Comparison of ENCODE assay signal across 9 mouse cellular contexts in the genomic region with DNA sequence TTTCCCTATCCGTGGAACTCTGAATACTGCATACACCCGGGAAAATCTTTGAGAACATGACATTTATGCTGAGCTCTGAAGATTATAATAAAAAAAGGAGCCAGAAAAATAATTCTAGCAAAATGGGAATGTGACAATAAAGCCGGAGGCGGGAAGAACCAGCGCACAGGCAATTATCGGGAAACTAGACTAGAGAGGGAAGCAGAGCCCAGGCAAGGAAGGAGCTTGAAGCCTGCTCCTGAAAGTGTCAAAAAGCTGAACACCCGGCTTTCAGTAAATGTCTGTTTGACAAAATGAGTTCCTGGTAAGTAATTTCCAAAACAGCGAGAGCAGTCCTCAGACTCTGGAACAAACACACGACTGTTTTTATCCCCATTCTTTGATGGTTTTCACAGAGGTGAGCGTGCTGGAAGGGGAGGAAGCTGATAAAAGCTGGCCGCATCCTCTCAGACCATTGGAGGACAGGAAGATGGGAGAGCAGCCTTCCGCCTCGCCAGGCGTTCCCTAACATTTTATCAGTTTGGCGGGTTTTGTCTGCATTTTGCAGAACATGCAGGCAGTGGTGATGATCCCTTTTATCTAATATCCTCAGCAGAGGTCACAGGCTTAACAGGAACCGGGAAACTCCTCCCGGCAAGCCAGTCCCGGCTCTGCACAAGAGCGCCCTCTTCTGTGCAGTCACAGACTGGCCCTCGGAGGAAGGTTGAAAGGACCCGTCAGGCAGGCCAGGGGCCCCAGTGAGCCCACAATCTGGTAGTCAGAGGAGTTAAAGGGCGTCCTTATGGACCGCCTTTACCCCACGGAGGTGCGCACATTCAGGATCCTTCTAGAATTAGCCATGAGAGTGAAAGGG.
DNase-seq lines count a peak whose midpoint lies in the region; ATAC-seq and TF ChIP-seq lines count a peak whose summit lies in the region.
"Had no signal": no experiment of that assay in that cellular context is flagged by ENCODE, and none has a peak within 500 bp of the region (broad histone marks: within the 10 kb centered on the region; RNA-seq: fewer than 3 reads in every experiment).

No protein-coding gene starts in this region.

- no peak overlapping the region for H3K27ac ChIP-seq in CH12.LX (ENCODE audit: insufficient read depth, low read depth)
- no peak overlapping the region for H3K27ac ChIP-seq in forebrain, postnatal 0 days (ENCODE audit: low read depth, low read length)
- H3K27ac ChIP-seq in olfactory bulb, adult 2 months (ENCODE audit: insufficient read depth, low read depth, low read length), result no peak overlapping the region

- peak; percentile 76; the same call in 1 of the 2 replicates for ATAC-seq in forebrain, postnatal 0 days

- peak; percentile 76 for TF ChIP-seq RAD21 in CH12.LX (IDR thresholded peaks at IDR 0.05; ENCODE audit: low read depth, low read length)

- dilution Hi-C loops in CH12.LX (cut with MboI; ENCODE audit: extremely low pct_ligation_motif_present, extremely low pct_unique_long_range_greater_than_20kb, low sequenced_read_pairs), result no loop called here

- H3K79me2 ChIP-seq in CH12.LX (replicated peaks; ENCODE audit: control insufficient read depth, extremely low read depth, insufficient read depth, poor library complexity, severe bottlenecking), result no peaks in the 10 kb centered on the region

- no peaks in the 10 kb centered on the region for H3K27me3 ChIP-seq in CH12.LX (replicated peaks)
- no peaks in the 10 kb centered on the region for H3K27me3 ChIP-seq in forebrain, postnatal 0 days (ENCODE audit: insufficient read depth, low read length)

- H3K9me3 ChIP-seq in CH12.LX (replicated peaks; ENCODE audit: low read length), result no peaks in the 10 kb centered on the region
- no peaks in the 10 kb centered on the region for H3K9me3 ChIP-seq in forebrain, postnatal 0 days (ENCODE audit: low read length)

- 14% methylated on average over 25 of the region's 25 CpGs for WGBS in forebrain, postnatal 0 days
- WGBS in olfactory bulb, adult 2 months, result 16% methylated on average over 25 of the region's 25 CpGs

- H3K4me3 ChIP-seq in CH12.LX (replicated peaks in 1 of 3; ENCODE audit: low read depth in 2 of 3, low read length in 2 of 3, poor library complexity in 1 of 3), result no peak overlapping the region
- peak overlapping the region; percentile 29 for H3K4me3 ChIP-seq in forebrain, postnatal 0 days (ENCODE audit: low read depth, low read length)
- peak overlapping the region; percentile 33 for H3K4me3 ChIP-seq in olfactory bulb, adult 2 months (ENCODE audit: insufficient read depth, low read depth, low read length)
- H3K4me3 ChIP-seq: erythroblast, embryonic 14.5 days had no signal

- peak; percentile 62 for DNase-seq in CH12.LX (ENCODE audit: extremely low read depth)
- peak; percentile 51 for DNase-seq in cerebellum, adult 11 months
- DNase-seq in forebrain, postnatal 0 days, result peak; percentile 78
- DNase-seq in heart, postnatal 36 days, result peak; percentile 76 to 83
- DNase-seq in layer of hippocampus, adult 11-12 months (ENCODE audit: low spot score), result peak; percentile 74
- peak; percentile 52 to 62 for DNase-seq in lung, adult 18-20 months
- DNase-seq in testis, postnatal 14 days (ENCODE audit: low spot score), result peak; percentile 44

- H3K4me1 ChIP-seq in CH12.LX (ENCODE audit: control insufficient read depth in 1 of 2, insufficient read depth in 2 of 2), result peaks cover 0 to 32% of the 10 kb centered on the region in 2 experiments; a peak in 2 of 4 replicates
- no peaks in the 10 kb centered on the region for H3K4me1 ChIP-seq in forebrain, postnatal 0 days (ENCODE audit: insufficient read depth)
- peaks cover 3% of the 10 kb centered on the region; the same call in 1 of the 2 replicates for H3K4me1 ChIP-seq in olfactory bulb, adult 2 months (ENCODE audit: control insufficient read depth, insufficient read depth, low read length)

- H3K4me2 ChIP-seq in CH12.LX (ENCODE audit: insufficient read depth, low read depth, poor library complexity, severe bottlenecking), result no peak overlapping the region
- H3K4me2 ChIP-seq in forebrain, postnatal 0 days (ENCODE audit: low read depth), result peak overlapping the region; percentile 53

- H3K9ac ChIP-seq in CH12.LX (ENCODE audit: insufficient read depth, low read depth), result no peak overlapping the region
- peak overlapping the region; percentile 25; the same call in 1 of the 2 replicates for H3K9ac ChIP-seq in forebrain, postnatal 0 days

- TF ChIP-seq POLR2A in CH12.LX (IDR thresholded peaks at IDR 0.05; ENCODE audit: low read depth, low read length), result no peak
- no peak for TF ChIP-seq POLR2A in olfactory bulb, adult 2 months (IDR thresholded peaks at IDR 0.05; ENCODE audit: insufficient read depth, low read depth, low read length)

- intact Hi-C loops in heart, postnatal 36 days (cut with DNase I), result loop anchor here (5.0 kb wide), 2 partner anchors 203 to 383 kb away; a partner anchor contains a TSS

- in situ Hi-C loops in CH12.LX (cut with MboI; ENCODE audit: low pct_ligation_motif_present, low pct_unique_long_range_greater_than_20kb, low sequenced_read_pairs), result loop anchor here (25.0 kb wide), 1 partner anchor 198 kb away; a partner anchor contains a TSS

- no peaks in the 10 kb centered on the region for H3K36me3 ChIP-seq in CH12.LX (replicated peaks in 1 of 2; ENCODE audit: control insufficient read depth in 1 of 2, insufficient read depth in 1 of 2, low read length in 1 of 2)
- no peaks in the 10 kb centered on the region for H3K36me3 ChIP-seq in forebrain, postnatal 0 days (ENCODE audit: insufficient read depth)

- TF ChIP-seq EP300 in CH12.LX (IDR thresholded peaks at IDR 0.05; ENCODE audit: low read length), result no peak

- peak; percentile 25 to 77; a peak in 3 of 4 replicates for TF ChIP-seq CTCF in CH12.LX (conservative IDR thresholded peaks at IDR 0.05 in 1 of 2, IDR thresholded peaks at IDR 0.05 in 1 of 2; ENCODE audit: low read depth in 2 of 2, low read length in 2 of 2)
- TF ChIP-seq CTCF in forebrain, postnatal 0 days (IDR thresholded peaks at IDR 0.05; ENCODE audit: low read depth), result peak; percentile 83
- TF ChIP-seq CTCF in olfactory bulb, adult 2 months (IDR thresholded peaks at IDR 0.05; ENCODE audit: insufficient read depth, low read depth, low read length), result peak; percentile 83

TF ChIP-seq in CH12.LX, 34 proteins besides CTCF, POLR2A, EP300 and RAD21:
- no peak for TF ChIP-seq ETS1 (conservative IDR thresholded peaks at IDR 0.05; ENCODE audit: low read depth, low read length)
- no peak for TF ChIP-seq MAX (IDR thresholded peaks at IDR 0.05; ENCODE audit: low read length)
- TF ChIP-seq IRF4 (IDR thresholded peaks at IDR 0.05; ENCODE audit: low read depth, low read length), result peak; percentile 65; the same call in 1 of the 2 replicates
- TF ChIP-seq GABPA (IDR thresholded peaks at IDR 0.05; ENCODE audit: insufficient replicate concordance, low read depth, low read length), result no peak
- peak; percentile 86 for TF ChIP-seq SMC3 (IDR thresholded peaks at IDR 0.05; ENCODE audit: low read depth, low read length)
- no peak for TF ChIP-seq HCFC1 (IDR thresholded peaks at IDR 0.05; ENCODE audit: low read depth, low read length)
- TF ChIP-seq RCOR1 (conservative IDR thresholded peaks at IDR 0.05; ENCODE audit: low read depth, low read length), result no peak
- TF ChIP-seq ELF1 (IDR thresholded peaks at IDR 0.05; ENCODE audit: low read depth, low read length), result no peak
- TF ChIP-seq KAT2A (IDR thresholded peaks at IDR 0.05; ENCODE audit: insufficient replicate concordance, low read length), result no peak

Comparison
In these comparisons a context has a peak if more than half of its experiments do, and no peak if none do; other contexts are left out.
1. H3K4me3 ChIP-seq: peak in forebrain, postnatal 0 days (single experiment) and olfactory bulb, adult 2 months (single experiment); none in CH12.LX (0 of 3).
2. Peak in every context shown above with its lines, with median percentiles within 50 percentile points of each other: DNase-seq and CTCF ChIP-seq.